Mouse (Mus musculus) spleen, postnatal 14 days (tissue): Measurements from ENCODE around the gene Syt2.

Experiments
- DNase-seq, 2 experiments: peaks; one replicate each; pipeline ENCODE4 v3.0.0; 2021 to 2022; ENCODE audit warnings: low spot score in 2 of 2

Gene Syt2

GRCm38 (mm10) chr1:134704396-134705306 is 58.2 kb downstream of the Syt2 start:
- peak in 1 of 2 experiments; percentile 18 for DNase-seq

DNA sequence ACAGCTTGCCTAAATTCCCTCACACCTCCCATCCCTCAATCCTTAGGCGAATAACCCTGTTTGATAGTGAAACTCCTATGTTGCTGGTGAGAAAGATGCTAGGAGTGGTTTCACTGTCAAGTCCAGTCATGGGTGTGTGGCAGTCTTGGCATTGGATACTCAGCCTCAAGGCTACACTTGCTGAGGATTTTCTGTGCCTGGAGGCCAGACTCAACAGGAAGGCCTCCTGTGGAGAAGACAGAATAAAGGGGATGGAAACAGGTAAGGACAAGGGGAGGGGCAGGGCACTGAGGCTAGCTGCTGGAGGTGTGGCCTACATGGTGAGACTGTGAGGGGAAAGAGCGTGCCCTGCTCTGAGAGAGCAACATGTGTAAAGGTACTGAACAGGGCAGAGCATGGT is 60.1 kb downstream of the Syt2 start:
- DNase-seq: no peak

GRCm38 (mm10) chr1:134707516-134707915 is 61.0 kb downstream of the Syt2 start:
- no peak for DNase-seq

GRCm38 (mm10) chr1:134708274-134708673 is 61.8 kb downstream of the Syt2 start:
- DNase-seq: no peak

GRCm38 (mm10) chr1:134708801-134709385 is 62.4 kb downstream of the Syt2 start:
- DNase-seq: no peak

- no peak for DNase-seq
Observed at GRCm38 (mm10) chr1:134709411-134710306, 63.2 kb downstream of the Syt2 start.

DNA sequence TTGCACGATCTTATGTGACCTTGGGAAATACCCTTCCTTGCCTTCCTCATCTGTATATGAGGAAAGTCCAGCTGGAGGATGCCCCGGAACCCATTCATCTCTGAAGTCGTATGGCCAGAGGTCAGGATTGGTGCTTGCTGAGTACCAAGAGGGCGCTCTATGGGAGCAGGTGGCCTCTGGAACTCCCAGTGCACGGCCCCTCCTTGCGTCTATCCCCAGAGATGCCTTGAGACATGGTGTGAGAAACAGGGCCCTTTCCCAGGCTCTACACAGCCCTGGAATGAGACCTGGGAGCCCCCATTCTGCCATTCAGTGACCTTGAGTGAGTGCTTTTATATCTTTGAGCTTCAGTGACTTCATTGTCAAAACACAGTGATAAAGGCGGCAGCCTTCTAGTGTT is 64.6 kb downstream of the Syt2 start:
- no peak for DNase-seq

GRCm38 (mm10) chr1:134711653-134712052 is 65.2 kb downstream of the Syt2 start:
- no peak for DNase-seq

GRCm38 (mm10) chr1:134712781-134713299 is 66.4 kb downstream of the Syt2 start:
- DNase-seq: no peak

DNA sequence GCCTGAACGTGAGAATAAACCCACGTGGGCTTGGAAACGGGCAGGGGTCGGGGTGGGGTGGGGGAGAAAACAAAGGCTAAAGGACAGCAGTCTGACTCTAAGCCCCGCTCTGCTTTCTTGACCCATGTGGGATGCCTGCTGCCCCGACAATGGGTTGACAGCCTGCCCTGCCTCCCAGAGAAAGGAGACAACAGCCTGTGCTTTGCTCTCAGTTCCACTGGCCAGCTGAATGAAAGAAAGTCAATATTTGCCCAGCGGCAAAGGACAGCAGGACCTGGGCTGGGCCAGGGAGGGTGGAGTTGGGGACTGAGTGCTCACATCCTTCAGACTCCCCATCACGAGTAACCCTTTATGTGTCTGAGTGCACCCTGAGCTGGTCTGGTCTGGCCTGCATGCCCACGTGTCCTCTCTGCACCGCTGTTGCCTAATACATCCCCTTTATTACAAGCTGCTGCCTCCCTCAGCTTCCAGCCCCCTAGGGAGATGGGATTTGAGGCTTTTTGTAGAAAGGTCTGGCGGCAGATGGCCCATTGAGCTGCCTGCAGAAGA is 67.0 kb downstream of the Syt2 start:
- DNase-seq: no peak

DNA sequence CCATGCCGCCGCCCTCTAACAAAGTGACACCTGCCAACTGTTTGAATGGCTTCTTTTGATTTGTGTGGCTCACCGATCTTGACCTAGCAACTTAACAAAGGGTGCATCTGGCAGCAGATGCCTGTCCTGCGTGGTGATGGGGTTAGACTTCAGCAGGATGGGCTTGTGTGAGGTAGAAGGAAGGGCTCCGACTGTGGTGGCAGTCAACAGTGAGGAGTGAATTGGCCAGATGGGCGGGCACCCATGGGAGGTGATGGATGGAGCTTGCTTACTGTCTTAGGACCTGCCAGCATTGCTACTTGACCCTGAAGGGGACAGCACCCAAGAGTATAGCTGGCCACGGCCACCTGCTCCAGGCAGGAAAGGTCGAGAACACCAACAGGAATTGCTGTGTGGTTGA is 67.7 kb downstream of the Syt2 start:
- no peak for DNase-seq

- no peak for DNase-seq
Observed at GRCm38 (mm10) chr1:134715092-134715491, 68.6 kb downstream of the Syt2 start.

GRCm38 (mm10) chr1:134719718-134720304 is 73.3 kb downstream of the Syt2 start:
- peak in 1 of 2 experiments; percentile 16 for DNase-seq

GRCm38 (mm10) chr1:134721486-134721885 is 75.0 kb downstream of the Syt2 start:
- DNase-seq: no peak

- no peak for DNase-seq
Observed at GRCm38 (mm10) chr1:134722891-134723290, 76.4 kb downstream of the Syt2 start.

- peak in 1 of 2 experiments; percentile 25 for DNase-seq
Observed at GRCm38 (mm10) chr1:134725276-134725675, 78.8 kb downstream of the Syt2 start.

- no peak for DNase-seq
Observed at GRCm38 (mm10) chr1:134726480-134726879, 80.0 kb downstream of the Syt2 start.

- no peak for DNase-seq
Observed at GRCm38 (mm10) chr1:134727256-134727655, 80.8 kb downstream of the Syt2 start.

- DNase-seq: no peak
Observed at GRCm38 (mm10) chr1:134733659-134734058, 87.2 kb downstream of the Syt2 start.

GRCm38 (mm10) chr1:134737463-134737862 is 91.0 kb downstream of the Syt2 start:
- no peak for DNase-seq

DNA sequence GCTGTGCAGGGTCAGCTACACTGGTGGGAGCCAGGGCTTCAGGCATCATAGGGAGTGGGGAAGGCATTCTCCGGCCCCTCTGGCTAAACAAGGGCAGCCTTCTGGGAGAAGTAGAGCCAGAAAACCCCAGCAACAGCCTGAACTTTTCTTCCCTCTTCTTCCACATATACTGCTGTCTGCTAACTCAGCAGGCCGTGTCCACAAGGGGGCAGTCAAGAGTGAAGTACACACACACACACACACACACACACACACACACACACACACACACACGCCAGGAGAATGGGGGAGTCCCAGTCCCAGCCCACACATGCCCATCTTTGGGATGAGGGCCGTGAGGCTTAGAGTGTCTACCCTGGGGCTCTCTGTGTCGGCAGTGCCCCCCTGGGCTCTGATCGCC is 95.0 kb downstream of the Syt2 start:
- DNase-seq: peak in 1 of 2 experiments; percentile 54
